Mouse (Mus musculus): ENCODE results near the gene Cpeb4.

GRCm38 (mm10) chr11:31867976-31868375, 4.0 kb upstream of the Cpeb4 start:
- no peak for TF ChIP-seq CTCF (IDR thresholded peaks at IDR 0.05; ENCODE audit: borderline replicate concordance, extremely low read depth, insufficient read depth, insufficient read length)
- no peak for TF ChIP-seq POLR2A (IDR thresholded peaks at IDR 0.05; ENCODE audit: borderline replicate concordance, extremely low read depth, insufficient read depth, insufficient read length, poor library complexity, severe bottlenecking)
